ENCODE assay signal across 20 mouse cellular contexts in genomic region chr13:94400465-94400864, GRCm38 (mm10). TPM values are rescaled to one million over a fixed set of nuclear protein-coding genes. Genes with fewer than 3 reads are reported as not detected.
DNase-seq lines count a peak whose midpoint lies in the region; ATAC-seq lines count a peak whose summit lies in the region.
"Had no signal": no experiment of that assay in that cellular context is flagged by ENCODE, and none has a peak within 500 bp of the region (broad histone marks: within the 10 kb centered on the region; RNA-seq: fewer than 3 reads in every experiment).

No protein-coding gene starts in this region.

- H3K9me3 ChIP-seq in intestine, embryonic 16.5 days (ENCODE audit: control insufficient read depth, low read length) = no peaks in the 10 kb centered on the region
- H3K9me3 ChIP-seq in forebrain, embryonic 13.5 days (replicated peaks) = no peaks in the 10 kb centered on the region
- H3K9me3 ChIP-seq: embryonic facial prominence, embryonic 10.5 days; heart, embryonic 13.5 days had no signal

- H3K4me1 ChIP-seq in intestine, embryonic 16.5 days (ENCODE audit: control insufficient read depth, insufficient read depth, low read length) = no peaks in the 10 kb centered on the region
- peaks cover 14% of the 10 kb centered on the region; the same call in 1 of the 2 replicates for H3K4me1 ChIP-seq in forebrain, embryonic 13.5 days
- H3K4me1 ChIP-seq: embryonic facial prominence, embryonic 10.5 days had no signal

- peak; percentile 13 for DNase-seq in naive thymus-derived CD4-positive, alpha-beta T cell, adult 2 months (ENCODE audit: low read depth)
- no peak for DNase-seq in cerebellum, adult 8-10 months
- no peak for DNase-seq in gastrocnemius, postnatal 4 days (ENCODE audit: low spot score in 2 of 2)
- DNase-seq: adrenal gland, postnatal 10 days; cerebellum, adult 11-12 months; cerebellum, adult 9-11 months; cerebellum, postnatal 36 days; gastrocnemius, postnatal 10 days; heart, postnatal 4 days had no signal

- H3K27me3 ChIP-seq in intestine, embryonic 16.5 days (replicated peaks; ENCODE audit: control insufficient read depth, insufficient read depth, low read length) = no peaks in the 10 kb centered on the region
- H3K27me3 ChIP-seq in forebrain, embryonic 13.5 days = no peaks in the 10 kb centered on the region
- H3K27me3 ChIP-seq: heart, embryonic 13.5 days; hindbrain, embryonic 13.5 days had no signal

- WGBS in intestine, embryonic 16.5 days = 87% methylated on average over 8 of the region's 8 CpGs
- 95% methylated on average over 8 of the region's 8 CpGs for WGBS in forebrain, embryonic 13.5 days

- H3K27ac ChIP-seq in intestine, embryonic 16.5 days (ENCODE audit: low read length) = no peak overlapping the region
- H3K27ac ChIP-seq in forebrain, embryonic 13.5 days = no peak overlapping the region
- H3K27ac ChIP-seq: embryonic facial prominence, embryonic 10.5 days; heart, embryonic 13.5 days; hindbrain, embryonic 13.5 days; hindbrain, postnatal 0 days had no signal

- peaks cover 14% of the 10 kb centered on the region for H3K36me3 ChIP-seq in intestine, embryonic 16.5 days (ENCODE audit: control insufficient read depth, insufficient read depth, low read length)
- peaks cover 35% of the 10 kb centered on the region for H3K36me3 ChIP-seq in forebrain, embryonic 13.5 days (ENCODE audit: poor library complexity, severe bottlenecking)

- no peak overlapping the region for H3K4me3 ChIP-seq in intestine, embryonic 16.5 days (ENCODE audit: low read length)
- no peak overlapping the region for H3K4me3 ChIP-seq in forebrain, embryonic 13.5 days
- H3K4me3 ChIP-seq: embryonic facial prominence, embryonic 10.5 days; heart, embryonic 13.5 days; hindbrain, embryonic 13.5 days had no signal

- no peak overlapping the region for H3K4me2 ChIP-seq in intestine, embryonic 16.5 days (ENCODE audit: low read depth, low read length)
- H3K4me2 ChIP-seq in forebrain, embryonic 13.5 days = no peak overlapping the region
- H3K4me2 ChIP-seq: heart, embryonic 13.5 days; hindbrain, embryonic 13.5 days had no signal

- no peak overlapping the region for H3K9ac ChIP-seq in intestine, embryonic 16.5 days (ENCODE audit: low read depth, low read length)
- no peak overlapping the region for H3K9ac ChIP-seq in forebrain, embryonic 13.5 days
- H3K9ac ChIP-seq: heart, embryonic 13.5 days; hindbrain, embryonic 13.5 days had no signal

- peak; percentile 78 for ATAC-seq in CD4-positive, CD25-positive, alpha-beta regulatory T cell, adult 4 months
- peak; percentile 62 for ATAC-seq in common myeloid progenitor, adult 5-6 weeks (replicated peaks; ENCODE audit: low read depth, poor library complexity, severe bottlenecking)
- ATAC-seq in inflammation-experienced regulatory T-cells, adult 6 months = peak; percentile 84
- no peak for ATAC-seq in intestine, embryonic 16.5 days
- ATAC-seq in forebrain, embryonic 13.5 days = no peak
- ATAC-seq: forebrain, embryonic 14.5 days; hindbrain, postnatal 0 days; intestine, postnatal 0 days had no signal

RNA-seq across cellular contexts. Expression of gene Ap3b1, which starts 41.7 kb away (rescaled TPM):
- polyA plus RNA-seq in CD4-positive, CD25-positive, alpha-beta regulatory T cell, adult 4 months (2017; shearing (Covaris generic)) = 10 to 100 TPM; 41.8 to 46.0 TPM
- 103 and 133 TPM in 2 replicates for total RNA-seq in common myeloid progenitor, adult 5-6 weeks (2017)
- polyA plus RNA-seq in inflammation-experienced regulatory T-cells, adult 6 months (2017; shearing (Covaris generic)) = 10 to 100 TPM; 36.2 to 40.6 (median 39.9) TPM
- polyA plus RNA-seq in intestine, embryonic 16.5 days (2015; fragmentation: Nextera tagmentation; extraction: Ambion mirVana) = 48.9 and 50.7 TPM in 2 replicates
- total RNA-seq in gastrocnemius, postnatal 4 days (2021) = 10 to 100 TPM; 30.2 to 32.4 TPM
- 29.9 and 32.5 TPM in 2 replicates for polyA plus RNA-seq in forebrain, embryonic 13.5 days (2015; fragmentation: Nextera tagmentation; extraction: Ambion mirVana)

Comparison
In these comparisons a context has a peak if more than half of its experiments do, and no peak if none do; other contexts are left out.
1. ATAC-seq: peak in CD4-positive, CD25-positive, alpha-beta regulatory T cell, adult 4 months (single experiment), common myeloid progenitor, adult 5-6 weeks (single experiment) and inflammation-experienced regulatory T-cells, adult 6 months (single experiment); none in intestine, embryonic 16.5 days (single experiment) and forebrain, embryonic 13.5 days (single experiment).